Mouse (Mus musculus) brown adipose tissue, adult 24 weeks (tissue): ENCODE results near the gene Gm44511. TPM values are rescaled to one million over a fixed set of nuclear protein-coding genes. Genes with fewer than 3 reads are reported as not detected.
"Not testable (repeated sequence)": the region's sequence is repeated elsewhere in the genome, so short reads cannot be mapped to it uniquely, and the experiment has no call there.

Experiments
- H3K27ac ChIP-seq: fragments of 200-500 bp; replicated peaks from 2 replicates; pipeline ENCODE4 v1.5.1; 2012; ENCODE audit warnings: low read depth, mild to moderate bottlenecking, low read length
- H3K4me1 ChIP-seq: fragments of 200-500 bp; 2 replicates; pipeline ENCODE4 v1.6.1; 2012; ENCODE audit warnings: low read length, mixed read lengths; ENCODE audit not compliant: control insufficient read depth, insufficient read depth, insufficient read length
- H3K4me3 ChIP-seq: fragments of 200-500 bp; 2 replicates; pipeline ENCODE4 v1.5.1; 2012; ENCODE audit warnings: low read depth, mild to moderate bottlenecking, low read length, moderate library complexity; ENCODE audit not compliant: insufficient read depth
- polyA plus RNA-seq: library from polyadenylated mRNA; stranded (reverse); fragments of >200 nt; gene quantifications from 2 replicates; pipeline ENCODE4 v1.2.4, GENCODE M21; 2012; ENCODE audit not compliant: missing spikeins, insufficient read depth, insufficient read length

Gm44511 gene
- polyA plus RNA-seq, 1 experiment: not detected

DNA sequence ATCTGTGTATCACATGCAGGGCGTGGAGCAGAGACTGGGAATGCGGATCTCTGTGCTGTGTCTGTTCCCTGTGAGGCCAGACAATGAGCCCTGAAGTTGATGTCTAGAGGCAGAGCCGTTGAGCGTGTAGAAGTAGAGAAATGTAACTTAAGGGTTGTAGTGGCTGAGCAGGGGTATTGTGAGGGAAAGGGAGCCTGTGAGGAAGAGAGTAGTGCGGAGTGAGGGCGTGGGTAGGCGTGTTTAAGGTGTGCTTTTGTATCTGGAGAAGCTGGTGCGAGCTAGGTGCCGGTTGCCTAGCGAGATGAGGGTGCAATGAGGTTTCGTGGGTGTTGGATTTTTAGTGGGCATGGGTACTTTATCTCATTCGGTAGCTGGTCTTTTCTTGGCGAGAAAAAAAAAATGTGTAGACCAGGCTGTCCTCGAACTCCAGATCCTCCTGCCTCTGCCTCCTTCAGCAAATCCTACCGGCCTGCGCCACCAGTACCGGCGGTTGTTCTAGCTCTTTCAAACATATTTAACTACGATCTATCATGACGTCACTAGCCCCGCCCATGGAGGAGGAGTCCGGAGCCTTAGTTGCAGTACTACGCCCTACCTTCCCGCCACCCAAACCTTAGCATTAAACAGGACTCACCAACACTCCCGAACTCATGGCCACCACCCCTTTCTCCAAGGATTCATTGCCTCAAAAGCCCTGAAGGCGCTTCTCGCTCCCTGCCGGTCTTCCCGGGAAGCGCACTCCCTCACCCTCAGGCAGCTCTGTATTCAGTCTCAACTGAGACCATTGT lies 62.2 kb downstream of the Gm44511 start:
- Histone ChIP-seq H3K4me3 (peak overlapping the region; percentile 60), H3K4me1 (peaks cover 5% of the 10 kb centered on the region; the same call in 1 of the 2 replicates), H3K27ac (no peak overlapping the region)

DNA sequence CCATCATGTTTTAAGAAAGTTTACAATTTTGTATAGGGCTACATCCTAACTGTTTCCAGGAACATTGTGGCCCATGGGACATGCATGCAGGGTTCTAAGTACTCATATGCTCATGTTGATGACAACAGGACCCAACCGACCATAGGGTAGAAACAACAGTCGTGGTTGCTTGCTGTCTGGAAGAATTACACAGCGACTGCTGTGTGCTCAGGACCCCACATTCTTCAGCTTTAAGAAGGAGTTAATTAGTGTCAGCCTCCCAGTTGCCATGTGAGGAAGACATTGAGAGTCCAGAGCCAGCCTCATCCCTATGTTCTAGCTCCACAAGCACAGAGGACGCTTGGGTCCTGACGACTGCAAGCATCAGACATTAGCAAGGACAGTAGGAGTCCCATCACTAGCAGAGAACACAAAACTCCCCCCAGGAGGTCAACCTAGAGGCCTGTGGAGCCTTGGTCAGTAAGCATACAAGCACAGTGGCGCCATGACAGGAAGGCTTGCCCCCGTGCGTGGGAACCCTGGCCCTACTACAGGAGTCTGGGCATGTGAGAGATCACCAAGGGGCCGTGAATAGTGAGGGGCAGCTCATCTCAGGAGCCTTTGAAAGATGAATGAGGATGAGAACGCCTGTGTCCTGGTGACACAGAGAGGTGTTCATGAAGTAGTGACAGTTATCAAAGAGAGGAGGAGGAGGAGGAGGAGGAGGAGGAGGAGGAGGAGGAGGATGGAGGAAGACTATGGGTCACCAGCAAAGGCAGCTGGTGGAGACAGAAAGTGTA lies 63.0 kb downstream of the Gm44511 start:
- not testable (repeated sequence) for H3K27ac ChIP-seq, H3K4me1 ChIP-seq
- peak overlapping the region; percentile 60; the same call in 1 of the 2 replicates for H3K4me3 ChIP-seq

DNA sequence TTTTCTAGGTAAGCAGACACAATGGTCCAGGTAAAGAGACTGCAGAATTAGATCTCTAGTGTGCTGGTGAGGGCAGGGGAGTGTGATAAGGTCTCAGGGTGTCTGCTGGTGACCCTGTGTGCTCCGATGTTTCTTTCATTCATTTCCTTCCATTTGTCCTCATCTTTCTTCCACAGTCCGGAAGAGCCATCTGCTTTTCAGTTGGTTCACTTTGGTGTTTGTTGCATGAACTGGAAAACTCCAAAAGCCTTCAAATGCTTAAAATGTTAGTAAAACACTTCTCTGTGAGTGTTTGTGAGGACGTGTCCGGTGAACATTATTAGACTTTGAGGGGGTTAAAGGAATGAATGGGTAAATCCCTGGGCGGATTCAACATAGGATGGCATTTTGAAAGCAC lies 65.0 kb downstream of the Gm44511 start:
- no peak overlapping the region for H3K27ac ChIP-seq
- H3K4me3 ChIP-seq: peak overlapping the region; percentile 77
- H3K4me1 ChIP-seq: peaks cover 5% of the 10 kb centered on the region; the same call in 1 of the 2 replicates

DNA sequence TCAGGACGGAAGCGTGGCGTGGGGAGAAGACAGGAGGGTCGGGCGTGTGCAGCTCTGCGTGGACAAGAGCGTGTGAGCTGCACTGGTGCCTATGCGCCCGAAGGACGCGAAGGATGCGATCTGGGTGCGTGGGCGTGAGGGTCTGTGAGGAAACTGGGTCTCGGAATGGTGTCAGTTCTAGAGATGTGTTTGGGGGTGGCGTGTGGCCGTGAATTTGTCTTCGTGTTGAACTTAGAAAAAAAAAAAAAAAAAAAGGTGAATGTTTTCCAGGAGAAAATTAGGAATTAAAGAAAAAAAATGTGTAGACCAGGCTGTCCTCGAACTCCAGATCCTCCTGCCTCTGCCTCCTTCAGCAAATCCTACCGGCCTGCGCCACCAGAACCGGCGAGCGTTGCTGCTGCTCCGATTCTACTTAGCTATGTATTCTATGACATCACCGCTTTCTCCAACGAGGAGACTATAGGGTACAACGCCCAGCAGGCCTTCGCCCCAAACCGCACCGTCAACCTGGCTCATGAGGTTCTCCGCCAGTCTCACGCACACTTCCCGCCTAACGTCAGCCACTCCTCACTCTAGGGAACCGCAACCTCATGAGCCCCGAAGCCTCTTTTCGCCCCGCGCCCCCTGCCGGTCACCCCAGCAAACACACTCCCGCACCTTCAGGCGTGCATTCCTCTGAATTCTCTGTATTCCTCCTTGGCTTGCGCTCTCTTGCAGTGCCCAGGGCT lies 65.5 kb downstream of the Gm44511 start:
- H3K4me1 ChIP-seq: not testable (repeated sequence)
- peak overlapping the region; percentile 77 for H3K4me3 ChIP-seq

DNA sequence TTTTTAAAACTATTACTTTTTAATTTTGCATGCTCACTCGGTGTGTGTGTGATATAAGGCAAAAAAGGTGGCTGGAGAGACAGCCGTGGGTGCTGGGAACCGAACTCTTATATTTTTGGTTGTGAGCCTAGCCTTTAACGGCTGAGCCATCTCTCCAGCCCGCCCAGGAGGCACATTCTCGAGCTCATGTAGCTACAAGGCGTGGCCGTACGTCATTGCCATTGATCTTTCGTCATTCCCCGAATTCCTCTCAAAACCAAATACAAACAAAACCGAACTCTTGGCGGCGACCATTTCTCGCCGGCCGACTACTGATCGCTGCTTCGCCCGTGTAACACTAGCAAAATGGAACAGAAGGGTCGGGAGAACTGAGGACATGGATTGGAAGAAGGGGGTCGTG lies 66.1 kb downstream of the Gm44511 start:
- Histone ChIP-seq H3K4me3 (peak overlapping the region; percentile 77), H3K27ac (peak overlapping the region; percentile 79)
- H3K4me1 ChIP-seq: not testable (repeated sequence)

More for the DNA sequence above, 65.5 kb downstream of the Gm44511 start:
- H3K27ac ChIP-seq: peak overlapping the region; percentile 79

DNA sequence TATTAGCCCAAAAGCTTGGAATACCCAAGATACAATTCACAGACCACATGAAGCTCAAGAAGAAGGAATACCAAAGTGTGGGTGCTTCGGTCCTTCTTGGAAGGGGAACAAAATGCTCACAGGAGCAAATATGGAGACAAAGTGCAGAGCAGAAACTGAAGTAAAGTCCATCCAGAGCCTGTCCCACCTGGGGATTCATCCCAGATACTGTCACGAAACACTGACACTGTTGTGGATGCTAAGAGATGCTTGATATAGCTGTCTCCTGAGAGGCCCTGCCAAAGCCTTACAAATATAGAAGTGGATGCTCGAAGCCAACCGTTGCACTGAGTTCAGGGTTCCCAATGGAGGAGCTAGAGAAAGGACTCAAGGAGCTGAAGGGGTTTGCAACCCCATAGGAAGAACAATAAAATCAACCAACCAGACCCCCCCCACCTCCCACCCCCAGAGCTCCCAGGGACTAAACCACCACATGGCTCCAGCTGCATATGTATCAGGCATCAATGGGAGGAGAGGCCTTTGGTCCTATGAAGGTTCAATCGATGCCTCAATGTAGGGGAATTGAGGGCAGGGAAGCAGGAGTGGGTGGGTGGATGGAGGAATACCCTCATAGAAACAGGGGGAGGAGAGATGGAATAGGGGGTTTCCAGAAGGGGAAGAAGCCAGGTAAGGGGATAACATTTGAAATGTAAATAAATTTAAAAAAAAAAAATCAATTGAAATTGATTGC lies 66.7 kb downstream of the Gm44511 start:
- H3K4me3 ChIP-seq: no peak overlapping the region
- peaks cover 5% of the 10 kb centered on the region; the same call in 1 of the 2 replicates for H3K4me1 ChIP-seq
- no peak overlapping the region for H3K27ac ChIP-seq

DNA sequence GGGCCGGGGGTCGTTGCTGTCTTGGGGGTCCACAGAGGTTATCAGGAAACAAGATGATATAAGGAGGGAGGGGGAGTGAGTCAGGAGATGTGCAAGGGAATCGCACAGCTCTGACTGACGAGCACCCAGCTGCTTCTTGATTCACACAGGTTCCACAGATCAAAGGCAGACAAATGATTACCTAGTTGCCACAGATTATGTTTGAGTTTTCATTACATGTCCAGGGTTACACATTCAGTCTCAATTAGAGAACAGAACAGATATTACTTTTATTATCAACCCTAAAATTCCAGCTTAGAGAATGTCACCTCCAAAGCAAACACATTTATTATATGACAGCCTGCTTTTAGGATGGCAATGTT lies 70.7 kb downstream of the Gm44511 start:
- not testable (repeated sequence) for H3K4me1 ChIP-seq, H3K4me3 ChIP-seq, H3K27ac ChIP-seq

DNA sequence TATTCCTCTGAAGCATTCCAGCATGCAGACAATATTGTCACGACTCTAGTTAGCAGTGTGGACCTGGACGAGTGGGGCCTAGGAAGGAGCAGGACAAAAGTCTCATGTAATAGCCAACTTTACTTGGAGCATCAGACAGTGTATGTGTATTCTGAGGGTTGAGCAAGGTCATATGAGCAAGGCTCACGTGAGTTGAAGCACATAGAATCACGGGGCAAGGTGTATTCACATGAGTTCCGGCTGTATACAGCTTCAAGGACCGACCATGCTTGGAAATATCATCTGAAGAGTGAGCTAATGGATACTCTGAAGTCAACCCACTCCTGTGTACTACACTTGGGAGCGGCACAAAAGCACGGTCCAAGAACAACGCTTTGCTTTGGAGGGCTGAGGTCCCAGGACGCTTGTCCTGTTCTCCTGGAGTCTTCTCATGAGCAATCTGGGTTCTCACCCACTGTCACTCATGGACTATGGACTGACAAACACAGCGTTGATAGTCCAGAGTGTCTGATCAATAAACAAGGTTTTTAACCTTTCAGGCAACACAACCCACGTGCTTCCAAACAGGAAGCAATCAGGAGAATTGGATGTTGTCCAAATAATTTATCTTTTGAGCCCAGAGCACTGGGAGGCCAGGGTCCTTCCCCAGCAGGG lies 71.2 kb downstream of the Gm44511 start:
- not testable (repeated sequence) for H3K27ac ChIP-seq, H3K4me1 ChIP-seq
- 0 out of 2 replicates have a peak overlapping the region, but pooled peaks have one; percentile 5 for H3K4me3 ChIP-seq

DNA sequence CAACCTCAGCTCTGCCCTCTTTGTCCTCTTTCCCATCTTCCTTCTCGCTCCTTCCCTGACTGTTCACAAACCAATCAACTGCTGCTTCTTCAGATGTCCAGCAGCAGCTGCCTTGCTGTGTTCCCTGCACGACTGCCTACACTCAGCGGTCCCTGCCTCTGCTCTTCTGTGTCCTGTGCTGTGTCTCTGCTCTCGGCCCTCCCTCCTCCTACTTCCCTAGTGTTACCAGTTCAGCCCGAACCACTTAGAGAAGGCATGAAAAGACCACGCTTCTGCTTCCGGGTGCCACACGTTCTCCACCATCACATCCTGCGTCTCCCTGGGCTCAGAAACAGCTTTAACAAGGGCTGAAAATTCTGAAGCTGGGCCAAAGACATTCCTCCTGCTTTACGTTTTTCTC lies 71.8 kb downstream of the Gm44511 start:
- 0 out of 2 replicates have a peak overlapping the region, but pooled peaks have one; percentile 5 for H3K4me3 ChIP-seq
- H3K4me1 ChIP-seq, H3K27ac ChIP-seq: not testable (repeated sequence)

DNA sequence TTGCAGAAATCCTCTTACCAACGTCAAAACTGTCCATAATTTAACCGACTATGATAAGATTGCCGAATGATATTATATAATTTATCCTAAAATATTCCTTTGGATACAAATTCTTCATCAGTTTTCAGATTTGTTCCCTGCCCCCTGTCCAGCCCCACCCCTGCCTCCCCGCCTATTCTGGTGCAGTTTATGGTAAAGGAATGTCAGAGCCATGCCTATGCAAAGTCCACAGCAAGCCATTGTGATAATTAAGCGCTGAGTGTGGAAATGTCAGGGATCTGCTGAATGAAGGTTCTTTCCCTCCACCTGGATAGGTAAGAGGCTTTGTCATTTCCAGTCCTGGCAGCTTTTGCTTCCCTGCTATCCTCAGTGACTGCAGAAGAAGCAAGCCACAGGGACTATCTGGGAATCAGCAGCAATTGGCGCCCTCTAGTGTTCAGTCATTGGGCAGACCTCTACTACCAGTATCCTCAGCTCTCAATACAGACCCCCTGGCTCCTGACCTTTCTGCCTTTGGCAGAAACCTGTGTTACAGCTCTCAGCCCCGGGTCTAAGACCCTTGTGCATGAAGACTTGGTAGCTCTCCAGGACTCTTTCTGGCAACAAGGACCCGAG lies 72.4 kb downstream of the Gm44511 start:
- H3K27ac ChIP-seq: not testable (repeated sequence)

DNA sequence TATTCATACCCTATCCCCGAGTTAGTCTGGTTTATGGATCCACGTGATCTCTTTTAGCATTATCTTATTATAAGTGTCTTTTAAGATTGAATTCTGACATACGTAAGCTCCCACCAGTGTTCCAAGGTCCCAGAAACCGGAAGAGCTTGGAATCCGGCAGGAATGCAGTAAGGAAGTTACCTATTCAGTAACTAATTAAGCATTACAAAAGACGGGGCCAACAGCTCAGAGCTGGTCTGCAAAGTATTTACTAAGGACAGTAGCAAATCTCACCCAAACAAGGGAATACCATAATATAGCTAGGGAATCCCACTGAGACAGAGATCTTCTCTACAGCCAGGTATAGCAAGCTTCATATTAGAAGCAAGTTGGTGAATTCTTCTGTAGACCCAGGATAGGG lies 79.1 kb downstream of the Gm44511 start:
- H3K4me1 ChIP-seq, H3K4me3 ChIP-seq, H3K27ac ChIP-seq: not testable (repeated sequence)

More for the DNA sequence above, 72.4 kb downstream of the Gm44511 start:
- not testable (repeated sequence) for H3K4me1 ChIP-seq
- 0 out of 2 replicates have a peak overlapping the region, but pooled peaks have one; percentile 5 for H3K4me3 ChIP-seq

DNA sequence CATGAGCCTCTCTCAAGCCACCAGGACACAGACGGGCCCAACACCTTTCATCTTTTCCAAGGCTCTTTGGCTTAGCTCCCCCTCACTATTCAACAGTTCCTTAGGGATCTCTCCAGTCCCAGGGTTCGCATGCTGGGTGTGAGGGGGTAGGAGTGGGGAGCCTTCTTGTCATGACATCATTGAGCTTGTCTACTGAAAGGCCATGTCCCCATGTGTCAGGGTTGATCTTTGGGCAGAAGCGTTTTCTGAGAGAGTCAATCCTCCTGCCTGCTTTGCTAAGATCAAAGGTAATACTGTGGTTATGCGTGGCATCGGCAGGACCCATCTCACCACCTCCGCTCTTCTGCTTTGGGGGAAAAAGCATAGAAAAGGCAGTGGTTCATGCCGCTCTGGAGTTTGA lies 88.7 kb downstream of the Gm44511 start:
- Histone ChIP-seq H3K4me1 (no peaks in the 10 kb centered on the region), H3K4me3 (no peak overlapping the region), H3K27ac (no peak overlapping the region)

DNA sequence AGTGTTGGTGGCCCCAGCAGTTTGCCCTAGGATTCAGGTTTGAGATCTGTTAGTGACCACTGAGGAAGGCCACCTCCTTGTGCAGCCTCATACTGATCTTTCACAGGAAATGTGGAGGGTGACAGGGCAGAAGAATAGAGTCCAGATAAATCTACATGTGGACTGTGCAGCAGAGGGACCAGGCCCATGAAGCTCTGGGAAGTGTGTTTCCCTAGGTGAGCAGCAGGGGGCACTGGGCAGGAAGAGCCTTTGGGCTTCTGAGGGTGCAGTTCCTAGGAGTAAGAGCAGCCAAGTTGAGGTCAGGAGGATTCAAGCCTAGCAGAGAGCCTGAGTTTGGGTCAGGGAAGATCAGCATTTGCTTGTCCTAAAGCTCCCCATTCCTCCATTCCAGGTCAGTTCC lies 90.0 kb downstream of the Gm44511 start:
- Histone ChIP-seq H3K4me3 (no peak overlapping the region), H3K27ac (no peak overlapping the region), H3K4me1 (no peaks in the 10 kb centered on the region)

DNA sequence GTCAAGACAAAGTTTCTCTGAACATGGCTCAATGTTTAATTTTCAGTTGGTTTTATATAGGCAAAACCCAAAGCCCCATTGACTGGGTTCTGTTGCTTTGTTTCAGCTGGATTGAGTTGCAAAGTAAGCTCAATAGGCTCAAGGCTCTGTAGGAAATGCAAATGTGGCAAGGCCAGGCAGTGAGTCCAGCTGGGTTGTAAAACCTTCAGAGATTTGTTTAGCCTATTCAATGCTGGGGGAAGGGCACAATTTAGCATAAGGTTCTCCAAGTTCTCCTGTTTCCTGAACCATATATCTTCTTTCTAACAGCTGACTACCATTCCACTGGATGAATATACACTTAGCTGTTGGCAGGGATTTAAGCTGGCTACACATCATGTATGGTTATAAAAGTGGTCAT lies 91.2 kb downstream of the Gm44511 start:
- H3K4me3 ChIP-seq: no peak overlapping the region
- H3K27ac ChIP-seq: no peak overlapping the region
- no peaks in the 10 kb centered on the region for H3K4me1 ChIP-seq
